In the genomic region with DNA sequence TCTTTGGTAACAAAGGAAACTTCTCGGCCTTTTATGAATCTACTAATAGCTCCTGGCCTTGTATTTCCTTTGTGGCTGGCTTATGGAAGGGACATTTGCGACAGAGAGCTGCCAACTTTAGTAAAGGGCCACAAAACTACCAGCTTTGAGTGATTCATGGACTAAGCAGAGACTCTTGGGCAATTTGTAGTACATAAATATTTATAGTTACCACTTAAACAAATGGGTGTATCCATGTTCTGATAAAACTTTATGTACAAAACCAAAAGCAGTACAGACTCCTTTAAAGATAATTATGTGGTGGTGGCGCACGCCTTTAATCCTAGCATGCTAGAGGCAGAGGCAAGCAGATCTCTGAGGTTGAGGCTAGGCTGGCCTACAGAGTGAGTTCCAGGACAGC, we compare ENCODE assay signal across 28 mouse cellular contexts.
DNase-seq lines count a peak whose midpoint lies in the region; ATAC-seq and TF ChIP-seq lines count a peak whose summit lies in the region.
"Had no signal": no experiment of that assay in that cellular context is flagged by ENCODE, and none has a peak within 500 bp of the region (broad histone marks: within the 10 kb centered on the region; RNA-seq: fewer than 3 reads in every experiment).

No protein-coding gene starts in this region.

- no peak for TF ChIP-seq CTCF in lung, postnatal 0 days (IDR thresholded peaks at IDR 0.05)

- peak overlapping the region; percentile 53 for H3K27ac ChIP-seq in lung, embryonic 15.5 days
- no peak overlapping the region for H3K27ac ChIP-seq in lung, postnatal 0 days (ENCODE audit: low read length)
- H3K27ac ChIP-seq: embryonic facial prominence, embryonic 13.5 days; embryonic facial prominence, embryonic 15.5 days; forebrain, embryonic 10.5 days; forebrain, embryonic 12.5 days had no signal

- H3K27me3 ChIP-seq in lung, embryonic 15.5 days = no peaks in the 10 kb centered on the region
- no peaks in the 10 kb centered on the region for H3K27me3 ChIP-seq in lung, postnatal 0 days (replicated peaks; ENCODE audit: insufficient read depth, low read length)
- H3K27me3 ChIP-seq: CH12.LX; embryonic facial prominence, embryonic 13.5 days; embryonic facial prominence, embryonic 15.5 days; forebrain, embryonic 12.5 days; Patski had no signal

- DNase-seq in lung, postnatal 0 days (ENCODE audit: low spot score) = no peak
- peak; percentile 82 for DNase-seq in 416B (ENCODE audit: low read depth)
- no peak for DNase-seq in cerebellum, adult 8-10 months
- no peak for DNase-seq in thymus, postnatal 25 days
- DNase-seq: adrenal gland, adult 8-10 months; adrenal gland, postnatal 14 days; adrenal gland, postnatal 36 days; B cell, adult 2 months; cerebellum, adult 11-12 months; cerebellum, adult 2 months; cerebellum, adult 9-11 months; cerebellum, postnatal 14 days; cerebellum, postnatal 36 days; embryo, embryonic 11 days had no signal

- no peaks in the 10 kb centered on the region for H3K36me3 ChIP-seq in lung, embryonic 15.5 days
- no peaks in the 10 kb centered on the region for H3K36me3 ChIP-seq in lung, postnatal 0 days (ENCODE audit: insufficient read depth, low read length)
- H3K36me3 ChIP-seq: embryonic facial prominence, embryonic 15.5 days had no signal

- no peak overlapping the region for H3K4me2 ChIP-seq in lung, embryonic 15.5 days
- H3K4me2 ChIP-seq in lung, postnatal 0 days (replicated peaks; ENCODE audit: low read depth, low read length) = no peak overlapping the region
- H3K4me2 ChIP-seq: embryonic facial prominence, embryonic 13.5 days; embryonic facial prominence, embryonic 15.5 days; forebrain, embryonic 12.5 days had no signal

- no peak overlapping the region for H3K9ac ChIP-seq in lung, embryonic 15.5 days
- no peak overlapping the region for H3K9ac ChIP-seq in lung, postnatal 0 days (replicated peaks; ENCODE audit: low read depth)
- H3K9ac ChIP-seq: embryonic facial prominence, embryonic 13.5 days; embryonic facial prominence, embryonic 15.5 days; forebrain, embryonic 12.5 days had no signal

- 86% methylated on average over 4 of the region's 4 CpGs for WGBS in lung, embryonic 15.5 days
- WGBS in lung, postnatal 0 days = 78% methylated on average over 4 of the region's 4 CpGs

- no peaks in the 10 kb centered on the region for H3K4me1 ChIP-seq in lung, embryonic 15.5 days
- H3K4me1 ChIP-seq in lung, postnatal 0 days (ENCODE audit: insufficient read depth, low read depth, low read length) = no peaks in the 10 kb centered on the region
- H3K4me1 ChIP-seq: embryonic facial prominence, embryonic 13.5 days; embryonic facial prominence, embryonic 15.5 days; forebrain, embryonic 10.5 days had no signal

- H3K9me3 ChIP-seq in lung, embryonic 15.5 days = no peaks in the 10 kb centered on the region
- no peaks in the 10 kb centered on the region for H3K9me3 ChIP-seq in lung, postnatal 0 days (ENCODE audit: low read length)
- H3K9me3 ChIP-seq: embryonic facial prominence, embryonic 13.5 days; embryonic facial prominence, embryonic 15.5 days; forebrain, embryonic 10.5 days; forebrain, embryonic 12.5 days; G1E had no signal

- no peak for TF ChIP-seq EP300 in lung, postnatal 0 days (IDR thresholded peaks at IDR 0.05)

- ATAC-seq in lung, embryonic 15.5 days (ENCODE audit: borderline replicate concordance, extremely low read depth, low FRiP score, low TSS enrichment) = no peak
- no peak; the same call in 1 of the 2 replicates for ATAC-seq in lung, postnatal 0 days
- 0 out of 2 replicates have a peak, but pooled peaks have one; percentile 14 for ATAC-seq in megakaryocyte progenitor cell, adult 5-6 weeks (replicated peaks; ENCODE audit: poor library complexity)
- ATAC-seq: activated CD4-positive, CD25-positive, alpha-beta regulatory T cell, adult 4 months; CD4-positive, CD25-positive, alpha-beta regulatory T cell, adult 4 months; forebrain, embryonic 14.5 days; forebrain, embryonic 16.5 days; Patski had no signal

- H3K4me3 ChIP-seq in lung, embryonic 15.5 days = no peak overlapping the region
- H3K4me3 ChIP-seq in lung, postnatal 0 days (ENCODE audit: low read depth, low read length) = no peak overlapping the region
- H3K4me3 ChIP-seq: embryonic facial prominence, embryonic 13.5 days; embryonic facial prominence, embryonic 15.5 days; erythroblast, embryonic 14.5 days; forebrain, embryonic 10.5 days; forebrain, embryonic 12.5 days had no signal
